Mouse (Mus musculus) right cerebral cortex, adult 2 months (tissue): Measurements from ENCODE around the gene Atp5c1.

Source experiments
- DNase-seq, 2 experiments: peaks; one replicate each; pipeline ENCODE4 v3.0.0; 2021 to 2022; ENCODE audit warnings: low spot score in 2 of 2

The Atp5c1 gene

GRCm38 (mm10) chr2:10050878-10051277 lies 29.4 kb downstream of the Atp5c1 start:
- DNase-seq = peak; percentile 69 to 73

GRCm38 (mm10) chr2:10049456-10049855 lies 30.9 kb downstream of the Atp5c1 start:
- DNase-seq = no peak

- DNase-seq = peak; percentile 91 to 92
Measured at GRCm38 (mm10) chr2:10048461-10048860, 31.8 kb downstream of the Atp5c1 start, which contains the start of gene Taf3. Gene Taf3 (minus strand): TSS chr2:10048596.

- peak in 1 of 2 experiments; percentile 35 for DNase-seq
Measured at GRCm38 (mm10) chr2:10047758-10048436, 32.4 kb downstream of the Atp5c1 start.

GRCm38 (mm10) chr2:10034976-10035375 lies 45.3 kb downstream of the Atp5c1 start:
- no peak for DNase-seq

- DNase-seq = no peak
Measured at GRCm38 (mm10) chr2:10033684-10034083, 46.6 kb downstream of the Atp5c1 start.

GRCm38 (mm10) chr2:10029755-10030154 lies 50.6 kb downstream of the Atp5c1 start:
- DNase-seq = no peak

- peak; percentile 27 to 30 for DNase-seq
Measured at GRCm38 (mm10) chr2:10024264-10024663, 56.0 kb downstream of the Atp5c1 start.

- DNase-seq = no peak
Measured at GRCm38 (mm10) chr2:10021296-10021695, 59.0 kb downstream of the Atp5c1 start.

GRCm38 (mm10) chr2:10014951-10015635 lies 65.2 kb downstream of the Atp5c1 start:
- no peak for DNase-seq

- DNase-seq = no peak
Measured at GRCm38 (mm10) chr2:10010263-10010909, 69.9 kb downstream of the Atp5c1 start.

GRCm38 (mm10) chr2:10009671-10010254 lies 70.5 kb downstream of the Atp5c1 start:
- DNase-seq = no peak

- no peak for DNase-seq
Measured at GRCm38 (mm10) chr2:10008593-10008992, 71.7 kb downstream of the Atp5c1 start.
